Mouse (Mus musculus) testis, adult 2 months (tissue): ENCODE data around the gene Nrarp.

Experiments used
- CTCF ChIP-seq: fragments of 200-500 bp; IDR thresholded peaks from 2 replicates; pipeline ENCODE4 v1.5.1; 2012; ENCODE audit warnings: low read depth, mild to moderate bottlenecking, inconsistent platforms, low read length, moderate library complexity; ENCODE audit not compliant: control insufficient read depth, insufficient read depth, insufficient replicate concordance
- POLR2A ChIP-seq: fragments of 200-500 bp; IDR thresholded peaks from 2 replicates; pipeline ENCODE4 v1.6.1; 2012; ENCODE audit warnings: low read depth, mild to moderate bottlenecking, inconsistent platforms, low read length, moderate library complexity; ENCODE audit not compliant: control insufficient read depth

- TF ChIP-seq POLR2A (no peak), CTCF (no peak)
These were observed 1.4 kb downstream of the Nrarp start for GRCm38 (mm10) chr2:25181891-25182397.
